Mouse (Mus musculus): ENCODE measurements around the gene Sfxn5. TPM values are rescaled to one million over a fixed set of nuclear protein-coding genes. Genes with fewer than 3 reads are reported as not detected.
A peak's percentile ranks its signal among the peaks of the same experiment; 100 is the strongest.

Sfxn5 gene
- total and polyA plus RNA-seq, 3 experiments, result 4.2 to 5.3 (median 4.9) TPM

DNA sequence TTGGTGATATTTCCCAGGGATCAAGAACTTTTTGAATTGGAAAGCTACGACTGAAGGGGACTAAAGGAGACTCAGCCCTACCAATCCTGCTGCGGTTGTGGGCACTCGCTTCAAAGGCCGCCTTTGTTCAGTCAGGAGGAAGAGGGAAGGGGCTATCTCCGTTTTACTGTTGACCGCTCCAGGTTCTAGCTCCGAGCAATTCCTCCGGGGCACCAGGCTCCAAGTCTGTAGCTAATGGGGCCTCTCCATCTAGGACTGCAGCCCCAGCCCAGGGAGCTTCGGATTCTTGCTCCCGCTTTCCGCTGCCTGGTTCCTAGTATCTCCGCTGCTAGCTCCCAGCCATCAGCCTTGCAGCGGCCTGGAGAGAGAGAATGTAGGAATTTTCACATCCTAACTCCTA is 142.6 kb downstream of the Sfxn5 start:
- TF ChIP-seq CTCF (IDR thresholded peaks at IDR 0.05), result no peak
- no peak for TF ChIP-seq POLR2A (IDR thresholded peaks at IDR 0.05; ENCODE audit: insufficient read depth, low read depth, low read length)
- TF ChIP-seq EP300 (IDR thresholded peaks at IDR 0.05; ENCODE audit: insufficient read depth, low read depth, low read length), result no peak
- H3K4me1 ChIP-seq (ENCODE audit: control insufficient read depth, insufficient read depth, low read length), result no peaks in the 10 kb centered on the region
- peak overlapping the region; percentile 38 for H3K4me3 ChIP-seq
- no peaks in the 10 kb centered on the region for H3K36me3 ChIP-seq (ENCODE audit: control insufficient read depth, insufficient read depth, low read length)
- peaks cover 33% of the 10 kb centered on the region for H3K27me3 ChIP-seq (ENCODE audit: control insufficient read depth, insufficient read depth, low read length)
- no peak overlapping the region for H3K27ac ChIP-seq
- H3K79me2 ChIP-seq (replicated peaks; ENCODE audit: control insufficient read depth, insufficient read depth, low read length), result no peaks in the 10 kb centered on the region
- intact Hi-C loops (cut with DNase I), result no loop called here
- H3K9ac ChIP-seq (ENCODE audit: low read depth, low read length), result no peak overlapping the region
- 8% methylated on average over 13 of the region's 13 CpGs for WGBS
- no peak for DNase-seq

- Histone ChIP-seq H3K9ac (ENCODE audit: low read depth, low read length) (no peak overlapping the region), H3K27me3 (ENCODE audit: control insufficient read depth, insufficient read depth, low read length) (peaks cover 35% of the 10 kb centered on the region), H3K79me2 (replicated peaks; ENCODE audit: control insufficient read depth, insufficient read depth, low read length) (no peaks in the 10 kb centered on the region), H3K4me3 (peak overlapping the region; percentile 38), H3K36me3 (ENCODE audit: control insufficient read depth, insufficient read depth, low read length) (no peaks in the 10 kb centered on the region), H3K4me1 (ENCODE audit: control insufficient read depth, insufficient read depth, low read length) (no peaks in the 10 kb centered on the region), H3K27ac (no peak overlapping the region)
- no peak for DNase-seq
- intact Hi-C loops (cut with DNase I), result no loop called here
- TF ChIP-seq POLR2A (IDR thresholded peaks at IDR 0.05; ENCODE audit: insufficient read depth, low read depth, low read length) (no peak), CTCF (IDR thresholded peaks at IDR 0.05) (no peak), EP300 (IDR thresholded peaks at IDR 0.05; ENCODE audit: insufficient read depth, low read depth, low read length) (no peak)
- WGBS, result 1% methylated on average over 52 of the region's 52 CpGs
Measured at GRCm38 (mm10) chr6:85189911-85190591, 143.2 kb downstream of the Sfxn5 start.

DNA sequence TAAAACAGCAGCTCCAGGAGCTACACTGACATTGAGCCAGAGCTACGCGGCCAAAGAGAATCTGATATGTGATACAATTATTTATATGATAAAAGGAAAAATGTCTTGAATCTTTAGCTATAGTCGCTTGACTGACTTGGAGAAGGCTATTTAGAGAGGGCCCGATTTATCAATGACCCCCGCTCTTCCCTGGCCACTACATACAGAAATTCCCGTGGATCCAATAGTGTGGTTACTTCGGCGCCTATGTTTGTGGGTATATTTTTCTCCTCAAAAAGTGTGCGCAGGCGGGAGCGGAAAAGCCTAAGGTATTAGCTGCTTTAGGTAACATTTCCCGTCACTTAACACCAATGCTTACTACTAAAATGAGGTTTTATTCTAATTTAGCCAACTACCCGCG is 143.9 kb downstream of the Sfxn5 start:
- Histone ChIP-seq H3K9ac (ENCODE audit: low read depth, low read length) (no peak overlapping the region), H3K36me3 (ENCODE audit: control insufficient read depth, insufficient read depth, low read length) (no peaks in the 10 kb centered on the region), H3K4me1 (ENCODE audit: control insufficient read depth, insufficient read depth, low read length) (no peaks in the 10 kb centered on the region), H3K4me3 (no peak overlapping the region), H3K27me3 (ENCODE audit: control insufficient read depth, insufficient read depth, low read length) (peaks cover 34% of the 10 kb centered on the region), H3K27ac (no peak overlapping the region), H3K79me2 (replicated peaks; ENCODE audit: control insufficient read depth, insufficient read depth, low read length) (no peaks in the 10 kb centered on the region)
- TF ChIP-seq CTCF (IDR thresholded peaks at IDR 0.05) (no peak), EP300 (IDR thresholded peaks at IDR 0.05; ENCODE audit: insufficient read depth, low read depth, low read length) (no peak), POLR2A (IDR thresholded peaks at IDR 0.05; ENCODE audit: insufficient read depth, low read depth, low read length) (no peak)
- intact Hi-C loops (cut with DNase I), result no loop called here
- 12% methylated on average over 14 of the region's 14 CpGs for WGBS
- DNase-seq, result no peak

DNA sequence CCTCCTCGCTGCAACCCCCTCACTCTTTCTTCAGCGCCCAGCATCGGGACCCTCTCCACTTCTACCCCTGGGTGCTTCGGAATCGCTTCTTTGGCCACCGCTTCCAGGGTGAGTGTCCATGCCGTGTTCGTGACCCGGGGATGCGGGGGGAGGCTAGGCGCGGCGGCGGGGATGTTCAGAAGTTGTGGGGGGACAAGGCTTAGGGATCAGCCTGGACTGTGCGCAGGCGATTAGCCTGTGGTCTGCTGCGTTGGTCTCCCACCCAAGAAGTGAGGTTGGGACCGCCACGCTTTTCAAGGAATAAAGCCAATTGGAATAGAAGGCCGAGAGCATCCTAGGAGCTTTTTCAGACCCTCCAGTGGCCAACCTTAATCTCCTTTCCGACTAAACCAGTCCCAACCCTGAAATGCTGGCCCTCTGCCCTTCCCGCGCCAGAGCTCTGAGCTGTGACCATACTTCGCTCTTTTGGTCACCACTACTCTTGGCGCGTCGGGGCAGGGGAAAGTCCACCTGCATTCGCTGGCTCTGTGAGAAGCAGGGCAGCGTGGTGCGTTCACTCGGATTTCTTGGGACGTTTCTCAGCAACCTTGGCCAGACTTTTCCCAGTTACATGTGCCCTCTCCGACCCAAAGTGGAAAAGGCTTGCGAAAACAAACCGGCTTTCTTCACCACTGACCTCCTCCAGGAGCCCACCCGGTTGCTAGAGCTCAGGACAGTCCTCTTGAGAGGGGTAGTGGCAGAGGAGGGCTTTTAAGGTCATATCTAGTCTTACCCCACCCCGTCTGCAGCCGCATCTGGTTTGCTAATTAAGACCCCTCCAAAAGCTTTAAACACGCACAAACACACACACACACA is 144.7 kb downstream of the Sfxn5 start:
- TF ChIP-seq POLR2A (IDR thresholded peaks at IDR 0.05; ENCODE audit: insufficient read depth, low read depth, low read length), result no peak
- TF ChIP-seq EP300 (IDR thresholded peaks at IDR 0.05; ENCODE audit: insufficient read depth, low read depth, low read length), result no peak
- no peak for TF ChIP-seq CTCF (IDR thresholded peaks at IDR 0.05)
- Histone ChIP-seq H3K4me3 (peak overlapping the region; percentile 11; the same call in 1 of the 2 replicates), H3K27ac (no peak overlapping the region), H3K79me2 (replicated peaks; ENCODE audit: control insufficient read depth, insufficient read depth, low read length) (no peaks in the 10 kb centered on the region), H3K9ac (ENCODE audit: low read depth, low read length) (no peak overlapping the region), H3K4me1 (ENCODE audit: control insufficient read depth, insufficient read depth, low read length) (no peaks in the 10 kb centered on the region), H3K36me3 (ENCODE audit: control insufficient read depth, insufficient read depth, low read length) (no peaks in the 10 kb centered on the region), H3K27me3 (ENCODE audit: control insufficient read depth, insufficient read depth, low read length) (peaks cover 33% of the 10 kb centered on the region)
- WGBS, result 3% methylated on average over 39 of the region's 39 CpGs
- no peak for DNase-seq
- intact Hi-C loops (cut with DNase I), result no loop called here

GRCm38 (mm10) chr6:85187340-85188211 is 145.6 kb downstream of the Sfxn5 start, which contains the start of gene Emx1:
TSS of gene Emx1 (plus strand) at chr6:85187438.
- DNase-seq, result no peak
- intact Hi-C loops (cut with DNase I), result no loop called here
- Histone ChIP-seq H3K27ac (no peak within 1 kb of the TSS), H3K27me3 (ENCODE audit: control insufficient read depth, insufficient read depth, low read length) (peaks cover 33% of the 10 kb centered on the region), H3K9ac (ENCODE audit: low read depth, low read length) (no peak within 1 kb of the TSS), H3K4me1 (ENCODE audit: control insufficient read depth, insufficient read depth, low read length) (no peaks in the 10 kb centered on the region), H3K36me3 (ENCODE audit: control insufficient read depth, insufficient read depth, low read length) (no peaks in the 10 kb centered on the region), H3K4me3 (peak within 1 kb of the TSS; percentile 11), H3K79me2 (replicated peaks; ENCODE audit: control insufficient read depth, insufficient read depth, low read length) (no peaks in the 10 kb centered on the region)
- WGBS, result 2% methylated on average over 79 of the region's 81 CpGs
- TF ChIP-seq CTCF (IDR thresholded peaks at IDR 0.05) (no peak), POLR2A (IDR thresholded peaks at IDR 0.05; ENCODE audit: insufficient read depth, low read depth, low read length) (no peak), EP300 (IDR thresholded peaks at IDR 0.05; ENCODE audit: insufficient read depth, low read depth, low read length) (no peak)

Measured in heart, adult 2 months (tissue).